Mouse (Mus musculus): Measurements from ENCODE around the gene Gm5916. TPM values are rescaled to one million over a fixed set of nuclear protein-coding genes. Genes with fewer than 3 reads are reported as not detected.

Gene Gm5916
- polyA plus RNA-seq (2015; fragmentation: Nextera tagmentation; extraction: Ambion mirVana) = not detected in 2 replicates

DNA sequence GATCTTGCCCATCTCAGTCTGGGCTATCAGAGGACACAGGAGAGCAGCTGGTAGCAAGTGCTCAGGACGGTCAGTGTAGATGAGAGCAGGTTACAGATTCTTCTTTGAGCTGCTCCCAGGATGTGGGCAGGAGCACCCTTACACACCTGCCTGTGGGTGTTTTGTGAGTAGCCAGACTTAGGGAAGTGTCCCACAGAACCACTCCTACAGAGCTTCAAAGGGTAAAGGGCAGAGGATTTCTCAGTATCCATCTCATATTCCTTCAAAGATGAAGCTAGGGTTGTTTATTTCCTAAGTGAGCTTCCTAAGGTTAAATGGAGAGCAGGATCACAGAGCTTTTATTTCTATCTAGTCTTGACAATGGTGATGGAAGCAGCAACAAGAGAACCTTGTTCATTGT, at the start of gene Gm5916:
Gene Gm5916 (minus strand): TSS at position 101 of the 400 bp plus-strand sequence.
- Histone ChIP-seq H3K27me3 (no peaks in the 10 kb centered on the region), H3K4me3 (no peak within 1 kb of the TSS), H3K9me3 (no peaks in the 10 kb centered on the region), H3K4me2 (no peak within 1 kb of the TSS), H3K27ac (no peak within 1 kb of the TSS), H3K4me1 (no peaks in the 10 kb centered on the region), H3K36me3 (no peaks in the 10 kb centered on the region), H3K9ac (no peak within 1 kb of the TSS)
- ATAC-seq (ENCODE audit: insufficient number of reproducible peaks, low FRiP score, low TSS enrichment, low read depth) = no peak
- WGBS = 79% methylated on average over 1 of the region's 1 CpGs

Other genes with a start within 250 kb of the Gm5916 start
- gene 9230113P08Rik, start 220.4 kb downstream of the Gm5916 start, polyA plus RNA-seq (2015; fragmentation: Nextera tagmentation; extraction: Ambion mirVana) = not detected in 2 replicates